Mouse (Mus musculus): ENCODE measurements around the gene Btbd9. TPM values are rescaled to one million over a fixed set of nuclear protein-coding genes. Genes with fewer than 3 reads are reported as not detected.
A peak's percentile ranks its signal among the peaks of the same experiment; 100 is the strongest.

The Btbd9 gene
- polyA plus RNA-seq, 1 experiment from 2014 or later, result 27.6 TPM

GRCm38 (mm10) chr17:30602175-30602574, 25.9 kb upstream of the Btbd9 start:
- H3K27me3 ChIP-seq, result no peaks in the 10 kb centered on the region
- POLR2A ChIA-PET, result interaction anchor here (0.7 kb wide), 1 partner anchor 369 kb away, joined by 4 read pairs; no protein-coding TSS in a partner anchor
- TF ChIP-seq CTCF (IDR thresholded peaks at IDR 0.05), result no peak
- CTCF ChIA-PET, result no interaction called here
- in situ Hi-C loops (cut with MboI; ENCODE audit: low pct_unique_long_range_greater_than_20kb), result no loop called here
- DNase-seq (ENCODE audit: low read depth, low spot score) (no peak), ATAC-seq (no peak)

- ATAC-seq, result no peak
- no peak for TF ChIP-seq CTCF (IDR thresholded peaks at IDR 0.05)
- ChIA-PET POLR2A (no interaction called here), CTCF (no interaction called here)
- in situ Hi-C loops (cut with MboI; ENCODE audit: low pct_unique_long_range_greater_than_20kb), result no loop called here
- no peak for DNase-seq (ENCODE audit: low read depth, low spot score)
- H3K27me3 ChIP-seq, result no peaks in the 10 kb centered on the region
These were observed 22.0 kb upstream of the Btbd9 start for GRCm38 (mm10) chr17:30598300-30598699.

- ChIA-PET POLR2A (interaction anchor here (0.5 kb wide), 1 partner anchor 173 kb away, joined by 4 read pairs; no protein-coding TSS in a partner anchor), CTCF (no interaction called here)
- in situ Hi-C loops (cut with MboI; ENCODE audit: low pct_unique_long_range_greater_than_20kb), result no loop called here
- ATAC-seq, result no peak
- H3K27me3 ChIP-seq, result no peaks in the 10 kb centered on the region
- TF ChIP-seq CTCF (IDR thresholded peaks at IDR 0.05), result no peak
- no peak for DNase-seq (ENCODE audit: low read depth, low spot score)
These were observed 21.5 kb upstream of the Btbd9 start for GRCm38 (mm10) chr17:30597786-30598185.

GRCm38 (mm10) chr17:30594846-30595245, 18.6 kb upstream of the Btbd9 start:
- no peaks in the 10 kb centered on the region for H3K27me3 ChIP-seq
- no peak for TF ChIP-seq CTCF (IDR thresholded peaks at IDR 0.05)
- ChIA-PET POLR2A (interaction anchor here (0.5 kb wide), 1 partner anchor 221 kb away, joined by 5 read pairs; no protein-coding TSS in a partner anchor), CTCF (no interaction called here)
- DNase-seq (ENCODE audit: low read depth, low spot score), result no peak
- ATAC-seq, result no peak
- in situ Hi-C loops (cut with MboI; ENCODE audit: low pct_unique_long_range_greater_than_20kb), result no loop called here

- DNase-seq (ENCODE audit: low read depth, low spot score) (no peak), ATAC-seq (no peak)
- no peak for TF ChIP-seq CTCF (IDR thresholded peaks at IDR 0.05)
- POLR2A ChIA-PET, result no interaction called here
- CTCF ChIA-PET, result interaction anchor here (0.6 kb wide), 1 partner anchor 20 kb away, joined by 3 read pairs; no protein-coding TSS in a partner anchor
- in situ Hi-C loops (cut with MboI; ENCODE audit: low pct_unique_long_range_greater_than_20kb), result no loop called here
- no peaks in the 10 kb centered on the region for H3K27me3 ChIP-seq
These were observed 18.1 kb upstream of the Btbd9 start for GRCm38 (mm10) chr17:30594407-30594806.

- POLR2A ChIA-PET, result interaction anchor here (0.7 to 1.2 kb wide), 2 partner anchors 15 to 31 kb away, joined by 3 read pairs; no protein-coding TSS in a partner anchor
- CTCF ChIA-PET, result interaction anchor here (0.8 to 3.1 kb wide), 8 partner anchors 9 to 129 kb away, joined by 3 to 17 read pairs (median 3); no protein-coding TSS in a partner anchor
- ATAC-seq (peak; percentile 92), DNase-seq (ENCODE audit: low read depth, low spot score) (peak; percentile 83)
- no peaks in the 10 kb centered on the region for H3K27me3 ChIP-seq
- in situ Hi-C loops (cut with MboI; ENCODE audit: low pct_unique_long_range_greater_than_20kb), result no loop called here
- TF ChIP-seq CTCF (IDR thresholded peaks at IDR 0.05), result peak; percentile 97
These were observed 14.3 kb upstream of the Btbd9 start for GRCm38 (mm10) chr17:30590417-30591198.

DNA sequence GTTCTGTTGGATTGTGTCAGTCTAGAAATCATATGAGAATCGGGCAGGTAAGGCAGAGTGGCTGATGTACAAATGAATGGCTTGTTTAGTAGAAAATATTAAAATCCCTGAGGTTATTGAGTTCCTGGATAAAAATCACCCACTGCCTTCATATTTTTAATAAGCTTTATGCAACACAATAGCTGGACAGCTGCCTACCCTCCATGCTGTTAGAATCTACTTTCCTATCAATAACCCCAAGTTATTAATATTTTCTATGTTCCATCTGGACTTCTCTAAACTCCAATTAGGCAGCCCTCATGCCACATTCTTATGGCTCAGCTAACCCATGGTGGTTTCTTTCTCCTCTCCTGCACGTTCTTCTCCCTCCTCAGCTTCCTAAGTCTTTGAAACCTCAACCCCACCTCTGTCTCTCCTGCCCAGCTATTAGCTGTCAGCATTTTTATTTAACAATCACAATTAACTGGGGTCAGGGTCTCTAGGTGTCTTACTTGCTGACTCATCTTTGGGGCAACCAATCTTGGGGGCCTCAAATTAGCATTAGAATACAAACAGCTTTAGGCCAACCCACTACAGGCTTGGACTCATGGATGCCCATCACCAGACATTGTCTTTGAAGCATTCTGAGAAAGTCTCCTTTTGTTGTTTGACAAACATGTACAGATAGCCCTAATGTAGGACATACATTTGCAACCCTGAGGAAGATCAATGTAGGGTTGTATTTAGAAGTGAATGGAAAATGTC, 7.1 kb upstream of the Btbd9 start:
- ATAC-seq (no peak), DNase-seq (ENCODE audit: low read depth, low spot score) (no peak)
- no peak for TF ChIP-seq CTCF (IDR thresholded peaks at IDR 0.05)
- in situ Hi-C loops (cut with MboI; ENCODE audit: low pct_unique_long_range_greater_than_20kb), result loop anchor here (10.0 kb wide), 1 partner anchor 469 kb away; no protein-coding TSS in a partner anchor
- CTCF ChIA-PET, result interaction anchor here (1.2 to 1.6 kb wide), 4 partner anchors 9 to 24 kb away, joined by 3 to 6 read pairs (median 4); no protein-coding TSS in a partner anchor
- H3K27me3 ChIP-seq, result no peaks in the 10 kb centered on the region
- POLR2A ChIA-PET, result no interaction called here

GRCm38 (mm10) chr17:30582313-30582712, 6.0 kb upstream of the Btbd9 start:
- in situ Hi-C loops (cut with MboI; ENCODE audit: low pct_unique_long_range_greater_than_20kb), result loop anchor here (10.0 kb wide), 1 partner anchor 468 kb away; no protein-coding TSS in a partner anchor
- ChIA-PET POLR2A (no interaction called here), CTCF (interaction anchor here (1.2 to 1.6 kb wide), 3 partner anchors 9 to 23 kb away, joined by 3 to 5 read pairs (median 3); no protein-coding TSS in a partner anchor)
- ATAC-seq (no peak), DNase-seq (ENCODE audit: low read depth, low spot score) (no peak)
- no peaks in the 10 kb centered on the region for H3K27me3 ChIP-seq
- TF ChIP-seq CTCF (IDR thresholded peaks at IDR 0.05), result no peak

DNA sequence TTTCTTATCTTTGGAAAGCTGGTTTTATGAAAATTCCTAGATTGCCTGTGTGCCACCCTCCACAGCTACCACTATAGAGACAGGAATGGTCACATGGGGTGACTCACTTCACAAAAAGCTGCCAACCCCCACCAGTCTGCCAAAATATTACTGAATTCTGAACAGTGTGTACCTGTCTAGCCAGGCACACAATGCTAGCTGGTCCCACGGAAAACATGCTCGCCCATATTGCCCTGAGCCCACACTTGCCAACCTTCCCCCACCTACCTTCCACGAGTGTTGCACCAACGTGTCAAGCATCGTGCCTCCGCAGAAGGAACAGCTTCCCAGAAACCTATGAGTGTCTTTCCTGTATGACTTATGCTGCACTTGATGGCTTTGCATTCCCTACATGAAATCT, 4.9 kb upstream of the Btbd9 start:
- DNase-seq (ENCODE audit: low read depth, low spot score) (no peak), ATAC-seq (no peak)
- no peaks in the 10 kb centered on the region for H3K27me3 ChIP-seq
- POLR2A ChIA-PET, result interaction anchor here (1.1 kb wide), 1 partner anchor 17 kb away, joined by 3 read pairs; no protein-coding TSS in a partner anchor
- TF ChIP-seq CTCF (IDR thresholded peaks at IDR 0.05), result no peak
- CTCF ChIA-PET, result interaction anchor here (1.5 to 4.0 kb wide), 2 partner anchors 8 to 22 kb away, joined by 4 to 17 read pairs; no protein-coding TSS in a partner anchor
- in situ Hi-C loops (cut with MboI; ENCODE audit: low pct_unique_long_range_greater_than_20kb), result loop anchor here (10.0 kb wide), 1 partner anchor 466 kb away; no protein-coding TSS in a partner anchor

GRCm38 (mm10) chr17:30580781-30581180, 4.5 kb upstream of the Btbd9 start:
- no peak for DNase-seq (ENCODE audit: low read depth, low spot score)

More at GRCm38 (mm10) chr17:30580781-30581180, 4.5 kb upstream of the Btbd9 start:
- ChIA-PET CTCF (interaction anchor here (1.5 to 4.0 kb wide), 2 partner anchors 8 to 22 kb away, joined by 4 to 17 read pairs; no protein-coding TSS in a partner anchor), POLR2A (interaction anchor here (1.1 kb wide), 1 partner anchor 16 kb away, joined by 3 read pairs; no protein-coding TSS in a partner anchor)
- TF ChIP-seq CTCF (IDR thresholded peaks at IDR 0.05), result no peak
- in situ Hi-C loops (cut with MboI; ENCODE audit: low pct_unique_long_range_greater_than_20kb), result loop anchor here (10.0 kb wide), 1 partner anchor 466 kb away; no protein-coding TSS in a partner anchor
- H3K27me3 ChIP-seq, result no peaks in the 10 kb centered on the region
- no peak for ATAC-seq
